Mouse (Mus musculus): ENCODE results near the gene Ptprn2.

DNA sequence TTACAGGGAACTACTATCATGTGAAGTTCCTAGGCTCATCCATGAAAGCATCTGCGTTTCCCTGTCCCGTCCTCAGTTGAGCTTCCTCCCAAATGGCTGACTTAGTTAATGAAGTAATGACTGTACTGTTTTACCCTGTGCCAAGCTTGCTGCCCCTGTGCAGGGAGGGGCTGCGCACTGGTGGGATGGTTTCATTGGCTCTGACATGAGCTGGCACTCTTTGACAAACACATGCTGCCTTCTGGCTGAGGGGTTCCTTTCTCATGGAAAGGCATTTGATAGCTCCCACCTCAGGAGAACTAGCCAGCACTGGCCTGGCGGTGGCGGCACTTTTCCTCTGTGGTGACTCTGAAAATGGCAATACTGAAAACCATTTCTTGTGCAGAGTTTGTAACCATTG is 458.4 kb downstream of the Ptprn2 start:
- TF ChIP-seq EP300 (IDR thresholded peaks at IDR 0.05; ENCODE audit: low read depth): no peak
- no peak for TF ChIP-seq CTCF (IDR thresholded peaks at IDR 0.05; ENCODE audit: low read depth)

All from liver, postnatal 0 days (tissue).